Mouse (Mus musculus): ENCODE measurements around the gene Alox5. TPM values are rescaled to one million over a fixed set of nuclear protein-coding genes. Genes with fewer than 3 reads are reported as not detected.

Alox5 gene
- total RNA-seq, 4 experiments from 2014 or later, result 1.2 to 3.3 (median 1.8) TPM

DNA sequence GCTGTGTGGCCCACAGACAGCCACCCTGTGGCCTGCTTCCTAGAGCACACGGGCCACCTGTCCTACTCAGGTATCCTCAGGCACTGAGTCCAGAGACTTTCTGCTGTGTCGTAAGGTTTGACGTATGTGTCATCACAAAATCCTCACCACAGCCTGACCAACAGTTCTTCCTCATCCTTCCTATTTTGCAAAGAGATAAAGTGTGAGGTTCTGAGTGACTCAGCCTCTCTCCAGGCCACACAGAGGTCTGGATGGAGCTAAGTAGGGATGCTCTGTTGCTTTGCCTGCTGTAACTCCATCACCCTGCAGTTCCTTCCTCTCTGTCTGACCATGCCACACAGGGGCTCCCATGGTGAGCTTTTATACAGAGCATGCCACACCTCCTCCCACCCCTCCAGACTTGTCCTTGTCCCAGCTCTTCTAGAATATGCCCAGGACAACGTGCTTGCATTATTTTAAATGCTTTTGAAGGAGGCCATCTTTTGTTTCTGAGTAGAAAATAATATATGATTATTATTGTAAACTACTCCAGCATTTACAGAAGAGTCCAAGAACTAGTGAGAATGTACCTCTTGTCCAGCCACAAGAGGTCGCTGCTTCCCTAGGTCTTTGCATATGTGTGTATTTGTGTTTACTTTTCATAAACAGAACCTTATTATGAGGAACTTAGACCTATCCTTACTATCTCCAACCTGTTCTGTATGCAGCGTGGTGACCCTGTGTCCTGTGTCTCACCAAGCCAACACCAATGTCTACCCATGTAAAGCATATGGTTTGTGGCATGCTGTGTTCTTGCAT, 43.3 kb downstream of the Alox5 start:
- no peak for DNase-seq (ENCODE audit: low spot score in 2 of 2)

DNA sequence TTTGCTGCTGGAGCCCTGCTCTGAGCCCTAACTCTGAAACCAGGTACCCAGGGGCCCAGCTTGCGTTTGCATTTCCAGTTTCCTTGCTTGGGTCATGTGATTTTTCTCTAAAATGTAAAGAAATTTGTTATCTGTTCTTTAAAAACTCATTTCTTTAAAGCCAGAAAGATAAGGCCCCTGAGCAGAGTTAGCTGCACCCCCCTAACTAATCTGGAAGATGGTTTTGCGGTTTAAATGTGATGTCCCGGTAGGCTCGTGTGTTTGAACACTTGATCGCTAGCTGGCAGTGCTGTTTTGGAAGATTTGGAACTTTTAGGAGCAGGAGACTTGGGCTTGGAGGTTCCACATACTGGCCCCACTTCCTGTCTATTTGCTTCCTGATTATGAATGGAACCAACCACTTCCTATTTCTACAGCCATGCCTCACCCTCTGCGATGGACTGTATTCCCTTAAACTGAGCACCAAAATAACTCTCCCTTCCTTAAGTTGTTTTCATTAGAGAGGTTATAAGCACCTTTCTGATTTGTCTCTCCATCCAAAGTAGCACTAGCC, 44.9 kb downstream of the Alox5 start:
- no peak for DNase-seq (ENCODE audit: low spot score in 2 of 2)

DNA sequence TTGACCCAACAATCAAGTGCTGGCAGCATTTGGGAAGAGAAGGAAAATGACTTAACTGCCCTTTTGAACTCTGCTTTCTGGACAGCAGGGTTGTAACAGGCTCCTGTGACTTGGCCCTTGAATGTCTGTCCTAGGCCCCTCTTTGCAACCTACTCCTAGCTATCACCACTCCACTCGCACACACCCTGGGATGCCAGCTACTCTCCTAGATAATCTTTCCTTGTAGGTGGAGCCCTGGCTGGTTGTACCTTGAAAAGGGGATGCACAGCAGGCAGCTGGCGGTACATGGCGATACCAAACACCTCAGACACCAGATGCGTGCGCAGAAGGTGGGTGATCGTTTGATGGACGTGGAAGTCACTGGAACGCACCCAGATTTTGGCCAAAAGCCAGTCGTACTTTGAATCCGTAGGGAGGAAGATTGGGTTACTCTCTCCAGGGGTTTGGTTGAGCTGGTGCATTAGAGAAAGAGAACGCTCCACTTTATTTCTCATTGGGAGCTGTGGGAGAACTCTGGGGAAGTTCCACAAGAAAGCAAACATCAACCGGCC, 45.8 kb downstream of the Alox5 start:
- no peak for DNase-seq (ENCODE audit: low spot score in 2 of 2)

DNA sequence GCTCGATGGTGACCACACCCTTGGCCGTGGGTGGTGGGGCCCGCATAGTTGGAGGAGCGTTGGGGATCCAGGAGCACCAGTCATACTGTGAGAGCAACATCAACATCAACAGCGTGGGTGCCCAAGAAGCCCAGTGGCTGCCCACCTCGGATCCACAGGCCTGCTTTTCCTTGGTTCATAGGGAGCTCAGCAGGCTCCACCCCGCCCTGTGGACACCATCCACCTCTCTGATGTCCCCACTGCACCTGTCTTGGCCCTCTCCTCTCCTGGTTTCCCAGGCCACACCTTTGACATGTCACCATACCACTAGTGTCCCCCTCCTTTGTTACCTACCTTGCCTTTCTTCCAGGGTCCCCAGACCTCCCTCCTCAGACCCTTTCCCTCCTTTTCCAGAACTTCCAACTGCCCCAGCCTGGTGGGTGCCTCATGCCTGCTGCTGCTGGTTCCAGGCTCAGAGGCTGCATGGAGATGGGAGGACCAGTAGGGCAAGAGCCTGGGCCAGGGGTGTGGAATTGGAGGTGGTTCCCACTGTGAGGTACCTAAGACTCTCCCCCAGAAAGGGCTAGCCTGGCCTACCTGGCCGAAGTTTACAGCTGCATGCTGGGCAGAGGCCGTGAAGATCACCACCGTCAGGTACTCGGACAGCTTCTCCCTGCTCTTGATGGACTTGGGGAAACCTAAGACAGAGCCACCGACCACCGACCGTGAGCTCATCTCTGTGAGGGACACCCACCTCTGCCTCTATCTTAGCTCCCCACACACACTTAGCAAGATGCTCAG, 48.2 kb downstream of the Alox5 start:
- no peak for DNase-seq (ENCODE audit: low spot score in 2 of 2)

DNA sequence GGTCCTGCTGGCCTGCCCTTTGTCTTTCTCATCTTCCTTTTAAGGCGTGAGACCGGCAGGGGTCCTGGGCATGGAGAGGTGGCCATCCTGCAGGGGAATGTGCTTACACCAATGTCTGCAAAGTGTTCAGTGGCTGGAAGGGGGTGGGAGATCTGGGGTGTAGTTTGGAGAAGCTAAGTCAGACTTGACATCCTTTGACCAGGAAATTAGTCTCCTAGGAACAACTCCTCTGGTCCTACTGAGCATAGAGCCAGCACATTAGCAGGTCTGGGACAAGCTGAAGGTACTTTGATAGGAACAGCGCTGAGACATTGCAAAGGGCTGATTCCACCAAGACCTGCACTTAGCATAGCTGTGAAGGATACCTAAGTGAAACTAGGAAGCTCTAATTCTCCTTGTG, 49.3 kb downstream of the Alox5 start:
- no peak for DNase-seq (ENCODE audit: low spot score in 2 of 2)

DNA sequence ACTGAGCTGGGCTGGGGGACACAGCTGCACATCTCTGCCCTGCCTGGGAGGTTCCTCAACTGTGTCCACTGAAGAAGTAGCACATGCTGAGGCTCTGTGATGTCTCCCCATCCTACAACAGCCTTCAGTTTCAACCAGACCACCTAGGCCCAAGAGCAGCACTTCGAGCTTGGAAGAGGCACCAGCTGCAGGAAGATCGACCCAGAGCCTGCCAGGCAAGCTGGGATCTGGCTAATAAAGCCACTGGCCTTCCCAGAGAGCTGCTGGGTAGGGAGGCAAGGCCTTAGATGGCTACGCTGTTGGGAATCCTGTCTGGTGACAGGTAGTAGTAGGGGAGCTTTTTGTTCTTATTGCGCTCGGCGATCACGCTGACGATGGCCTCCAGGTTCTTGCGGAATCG, 50.5 kb downstream of the Alox5 start:
- no peak for DNase-seq (ENCODE audit: low spot score in 2 of 2)

DNA sequence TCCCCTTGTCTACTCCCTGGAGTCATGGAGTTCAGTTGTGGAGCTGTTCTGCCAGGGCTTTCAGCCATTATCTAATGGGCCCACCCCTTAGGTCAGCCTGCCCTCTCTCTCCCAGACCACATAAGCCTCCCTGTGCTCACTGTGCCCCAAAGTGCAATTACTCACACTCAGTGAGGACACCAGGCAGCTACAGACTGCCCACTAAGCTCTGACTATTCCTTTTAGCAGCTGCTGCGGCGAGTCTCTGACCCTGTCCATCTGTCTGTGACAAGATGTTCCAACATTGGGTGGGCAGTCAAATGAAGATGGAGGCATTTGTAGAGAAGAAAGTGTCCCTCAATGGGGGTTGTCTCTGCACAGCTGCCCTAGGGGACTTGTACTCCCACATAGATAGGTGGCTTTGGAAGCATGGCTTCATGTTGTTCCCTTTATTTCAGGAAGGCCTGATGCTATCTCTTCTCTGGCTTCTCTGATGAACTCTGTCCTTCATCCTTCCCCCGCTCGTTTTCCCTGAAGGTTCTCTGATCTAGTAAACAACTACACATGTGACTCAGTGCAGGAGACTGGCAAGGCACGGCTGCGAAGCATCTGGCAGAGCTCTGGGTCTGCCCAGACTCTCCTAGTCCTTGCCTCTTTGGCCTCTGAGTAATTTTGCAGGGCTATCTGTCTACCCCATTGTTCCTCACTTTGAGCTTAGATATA, 52.9 kb downstream of the Alox5 start:
- DNase-seq (ENCODE audit: low spot score in 2 of 2), result no peak

DNA sequence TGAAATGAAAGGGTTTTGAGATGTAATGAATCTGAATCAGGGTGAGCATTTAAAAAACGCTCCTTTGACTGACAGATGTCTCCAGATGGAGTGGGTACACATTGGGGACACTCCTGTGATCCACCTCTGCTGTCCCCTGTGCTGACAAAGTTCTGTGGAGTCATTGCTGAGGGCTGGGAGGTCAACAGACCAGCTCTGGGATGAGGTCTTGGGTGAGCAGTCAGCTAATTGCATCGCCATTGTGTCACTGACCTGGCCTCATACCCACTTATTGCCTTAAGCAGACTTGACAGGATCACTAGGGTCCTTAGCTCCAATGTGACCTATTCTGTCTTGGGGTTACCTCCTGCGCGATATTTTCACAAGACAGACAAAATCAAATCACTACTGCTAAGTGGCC, 53.8 kb downstream of the Alox5 start:
- no peak for DNase-seq (ENCODE audit: low spot score in 2 of 2)

DNA sequence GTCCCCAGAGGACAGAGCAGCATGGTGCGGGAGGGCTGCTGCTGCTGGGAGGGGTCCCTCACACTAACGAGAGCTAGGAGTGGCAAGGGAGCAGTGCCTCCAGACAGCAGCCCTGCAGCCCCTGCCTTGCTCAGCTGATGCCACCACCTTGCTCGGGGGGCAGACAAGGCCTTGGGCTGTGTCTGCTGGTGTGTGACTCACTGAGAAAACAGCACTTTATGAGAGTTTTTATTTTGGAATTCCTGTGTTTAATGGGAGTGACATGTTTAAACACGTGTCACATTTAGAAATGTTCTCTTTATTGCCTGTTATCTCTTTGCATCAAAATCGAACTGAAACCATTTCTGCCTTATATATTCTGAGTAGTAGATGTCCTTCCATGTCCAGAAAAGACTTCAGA, 54.3 kb downstream of the Alox5 start:
- DNase-seq (ENCODE audit: low spot score in 2 of 2), result no peak

DNA sequence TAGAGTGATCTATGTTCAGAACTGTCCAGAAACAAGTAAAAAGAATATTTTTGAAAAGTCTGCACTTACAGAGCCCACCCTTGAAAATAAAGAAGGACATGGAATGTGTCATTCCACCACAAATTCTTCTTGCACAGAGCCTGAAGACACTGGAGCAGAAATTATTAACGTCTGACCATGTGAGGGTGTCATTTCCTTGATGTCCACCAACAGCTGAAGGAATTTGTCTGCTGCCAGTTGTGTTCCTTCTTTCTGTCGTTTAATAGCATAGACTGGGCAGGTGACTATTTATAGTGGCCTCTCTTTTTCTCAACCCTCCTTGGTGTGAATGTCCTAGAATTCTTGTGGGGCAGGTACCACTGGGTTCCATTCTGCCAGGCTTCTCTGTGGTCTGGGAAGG, 54.8 kb downstream of the Alox5 start:
- no peak for DNase-seq (ENCODE audit: low spot score in 2 of 2)

DNA sequence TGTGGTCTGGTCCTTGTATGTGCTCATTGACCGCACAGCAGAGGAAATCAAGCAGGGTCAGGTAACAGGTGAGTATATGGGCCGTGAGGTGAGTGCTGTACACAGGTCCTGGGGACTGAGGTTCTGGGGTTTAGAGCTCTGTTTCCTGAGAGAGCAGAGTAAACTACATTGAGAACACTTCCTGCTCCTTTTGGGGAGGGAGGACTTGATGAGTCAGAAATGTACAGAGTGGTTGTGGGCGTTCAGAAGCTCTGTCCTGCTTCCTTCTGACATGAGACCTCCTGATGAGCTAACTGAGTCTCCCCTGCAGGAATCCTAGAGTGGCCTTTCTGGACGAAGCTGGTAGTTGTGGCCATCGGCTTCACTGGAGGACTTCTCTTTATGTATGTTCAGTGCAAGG, 55.3 kb downstream of the Alox5 start:
- no peak for DNase-seq (ENCODE audit: low spot score in 2 of 2)

DNA sequence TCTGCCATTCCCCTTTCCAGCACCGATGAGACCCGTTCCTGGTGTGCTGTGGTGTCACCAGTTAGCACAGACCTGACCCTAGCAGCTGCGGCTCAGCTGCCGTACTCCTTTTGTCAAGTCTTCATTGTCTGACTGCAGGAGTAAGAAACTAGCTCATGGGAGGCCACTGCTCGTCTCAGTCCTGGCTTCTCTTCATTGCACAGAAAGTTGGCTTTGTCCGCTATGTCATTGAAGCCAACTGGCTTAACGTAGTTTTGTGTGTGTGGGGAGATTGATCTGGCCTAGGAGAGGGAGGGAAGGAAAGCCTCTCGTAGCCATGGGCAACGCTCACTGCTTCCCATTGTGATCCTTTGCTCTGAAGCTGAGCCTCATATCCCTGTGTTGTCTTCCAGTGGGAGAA, 55.7 kb downstream of the Alox5 start:
- DNase-seq (ENCODE audit: low spot score in 2 of 2), result no peak

DNA sequence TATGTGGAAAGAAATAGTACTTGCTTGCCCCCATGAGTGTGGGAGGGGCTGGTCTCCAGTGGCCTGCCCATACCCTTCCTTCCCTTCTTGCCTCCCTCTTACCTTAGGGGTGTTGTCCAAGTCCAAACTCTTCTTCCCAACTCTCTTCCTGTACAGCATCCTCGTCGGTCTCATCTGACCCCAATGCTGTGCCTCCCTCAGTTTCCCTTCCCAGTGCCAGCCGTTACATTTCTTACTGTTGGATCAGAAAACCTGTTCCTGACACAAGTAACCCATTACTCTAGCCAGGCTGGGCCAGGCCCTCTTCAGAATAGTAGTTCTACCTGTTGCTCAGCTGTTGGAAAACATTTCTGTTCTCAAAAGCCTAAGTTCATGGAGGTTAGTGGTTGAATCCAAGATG, 58.6 kb downstream of the Alox5 start:
- no peak for DNase-seq (ENCODE audit: low spot score in 2 of 2)

DNA sequence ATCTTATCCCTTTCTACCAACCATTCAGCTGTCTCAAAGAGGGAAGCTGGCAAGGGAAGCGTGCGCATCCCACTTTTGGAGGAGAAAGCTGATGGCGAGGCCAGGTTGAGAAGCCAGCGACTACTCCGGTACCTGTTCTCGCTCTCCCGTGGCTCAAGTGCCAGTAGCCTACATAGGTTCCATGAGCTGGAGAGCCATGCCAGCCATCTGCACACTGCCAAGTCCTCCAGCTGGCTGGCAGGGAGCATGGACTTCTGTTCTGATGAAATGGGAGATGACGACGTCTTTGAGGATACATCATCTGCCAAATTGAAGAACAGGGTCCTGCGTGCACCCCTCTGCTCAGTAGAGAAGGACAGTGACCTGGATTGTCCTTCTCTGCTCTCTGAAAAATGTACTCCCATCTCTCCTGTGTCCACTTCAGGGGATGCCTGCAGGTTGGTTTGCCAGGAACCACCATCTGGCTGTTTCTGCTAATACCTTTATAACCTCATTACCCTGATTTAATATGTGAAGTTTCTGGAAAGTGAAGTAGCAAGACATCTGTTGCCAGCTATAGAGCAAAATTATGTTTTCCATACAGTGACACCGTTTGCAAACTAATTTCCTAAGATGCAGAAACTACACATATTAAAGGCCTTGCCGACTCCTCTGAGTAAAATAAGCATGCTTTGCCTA, 59.1 kb downstream of the Alox5 start:
- no peak for DNase-seq (ENCODE audit: low spot score in 2 of 2)

DNA sequence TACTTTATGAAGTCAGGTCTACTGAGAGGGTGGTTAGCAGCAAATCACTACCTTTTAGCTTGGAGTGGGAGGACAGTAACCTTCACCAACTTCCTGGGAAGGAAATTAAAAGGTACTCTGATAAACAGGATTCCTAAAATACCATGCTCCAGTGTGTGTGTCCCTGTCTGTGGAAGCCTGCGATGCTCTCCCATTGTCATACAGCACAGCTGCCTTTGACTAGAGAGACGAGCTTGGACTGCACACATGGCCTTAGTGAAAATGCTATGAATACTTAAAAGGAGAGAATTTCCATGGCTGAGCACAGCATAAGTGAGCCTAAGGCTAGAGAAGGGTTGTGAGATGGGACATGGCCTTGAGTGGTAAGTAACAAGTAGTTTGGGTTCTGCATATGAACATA, 62.8 kb downstream of the Alox5 start:
- DNase-seq (ENCODE audit: low spot score in 2 of 2), result no peak

DNA sequence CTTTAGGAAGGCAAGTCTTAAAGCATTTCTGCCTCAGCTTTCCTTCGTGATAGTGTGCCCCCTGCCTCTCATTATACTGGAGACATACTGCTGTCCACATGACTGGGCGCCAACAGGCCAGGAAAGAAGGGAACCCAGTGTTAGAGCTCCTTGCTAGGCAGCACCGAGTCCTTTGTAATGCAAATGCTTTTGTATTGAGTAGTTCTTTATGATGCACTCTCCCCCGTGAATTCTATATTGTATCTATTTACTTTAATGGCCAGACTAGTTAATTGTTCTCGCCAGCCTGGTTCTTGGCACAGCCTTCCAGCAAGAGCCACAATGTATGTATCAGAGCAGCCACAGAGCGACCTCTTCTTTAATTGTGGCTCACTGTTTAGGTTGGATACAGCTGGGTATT, 63.4 kb downstream of the Alox5 start:
- DNase-seq (ENCODE audit: low spot score in 2 of 2), result no peak

DNA sequence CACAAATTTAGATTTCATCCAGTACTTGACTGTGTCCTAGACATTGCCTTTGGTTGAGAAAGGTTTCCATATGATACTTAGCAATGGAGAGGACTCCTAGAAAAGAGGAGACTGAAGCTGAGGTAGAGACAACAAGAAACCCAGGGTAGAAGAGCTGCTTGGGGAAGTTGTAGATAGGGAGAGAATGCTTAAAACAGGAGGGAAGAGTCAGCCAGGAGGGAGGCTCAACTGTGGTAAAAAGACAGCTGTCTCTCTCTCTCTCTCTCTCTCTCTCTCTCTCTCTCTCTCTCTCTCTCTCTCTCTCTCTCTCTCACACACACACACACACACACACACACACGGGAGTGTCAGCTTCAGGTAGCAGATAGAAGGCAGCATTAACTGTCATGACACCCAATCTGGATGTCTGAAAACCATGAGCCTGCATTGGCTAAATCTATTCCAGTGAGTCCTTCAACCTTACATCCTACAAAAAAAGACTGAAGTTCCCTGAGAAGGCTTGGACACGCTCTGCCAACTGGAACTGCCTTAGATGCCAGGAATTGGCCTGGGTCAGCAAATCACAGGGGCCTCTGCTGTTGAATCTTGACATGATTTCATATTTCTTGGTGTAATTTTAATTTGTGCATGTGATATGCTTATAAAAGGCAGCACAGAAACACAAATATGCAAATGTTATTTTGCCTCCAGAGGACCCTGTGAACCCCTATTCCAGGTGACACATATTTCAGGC, 65.9 kb downstream of the Alox5 start:
- DNase-seq (ENCODE audit: low spot score in 2 of 2), result no peak

DNA sequence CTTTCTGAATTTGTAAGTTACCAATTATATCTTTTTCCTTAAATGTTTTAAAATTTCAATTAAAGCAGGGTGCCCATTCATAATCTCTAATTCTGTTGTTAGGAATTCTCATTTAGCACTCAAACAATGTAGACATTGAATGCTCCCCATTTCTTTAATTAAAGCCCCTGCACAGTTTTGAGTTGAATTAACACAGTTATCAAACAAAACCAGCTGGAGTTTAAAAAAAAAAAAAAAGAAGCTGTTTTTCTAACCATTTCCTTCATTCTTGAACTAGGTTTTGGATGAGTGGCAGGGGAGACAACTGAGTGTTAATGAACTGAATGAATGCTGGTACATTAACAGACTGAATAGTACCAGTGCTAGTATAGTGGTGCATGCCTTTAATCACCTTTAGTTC, 71.5 kb downstream of the Alox5 start:
- no peak for DNase-seq (ENCODE audit: low spot score in 2 of 2)

DNA sequence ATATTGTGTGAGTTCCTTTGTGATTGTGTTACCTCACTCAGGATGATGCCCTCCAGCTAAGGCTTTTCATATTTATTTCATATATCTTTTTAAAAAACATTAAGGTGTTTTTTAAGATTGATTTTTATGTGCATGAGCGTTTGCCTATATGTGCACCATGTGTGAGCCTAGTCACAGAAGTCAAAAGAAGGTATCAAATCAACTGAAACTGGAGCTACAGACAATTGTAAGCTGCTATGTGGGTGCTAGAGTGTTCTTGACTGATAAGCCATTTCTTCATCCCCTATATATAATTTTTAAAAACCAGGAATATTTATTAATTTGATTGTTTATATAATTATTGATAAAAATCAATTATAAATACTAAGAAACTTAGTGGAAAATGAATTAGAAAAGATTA, 72.9 kb downstream of the Alox5 start:
- no peak for DNase-seq (ENCODE audit: low spot score in 2 of 2)

DNA sequence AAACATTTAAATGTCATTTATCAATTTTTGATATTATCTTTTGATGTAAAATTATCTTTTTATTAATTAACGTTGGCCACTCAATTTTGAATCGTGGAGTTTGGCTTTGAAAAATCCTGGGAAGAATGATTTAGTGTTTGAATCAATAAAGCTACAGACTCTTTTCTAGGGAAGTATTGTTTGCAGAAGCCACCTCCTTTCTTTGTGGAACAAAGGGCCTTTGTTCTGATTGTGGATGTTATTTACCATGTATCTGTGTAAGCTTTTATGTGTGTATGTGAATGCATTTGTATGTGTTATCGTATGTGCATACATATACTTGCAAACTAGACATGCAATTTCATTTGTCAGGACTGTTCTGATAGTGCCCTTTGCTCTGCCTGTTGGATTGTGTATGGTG, 74.5 kb downstream of the Alox5 start:
- DNase-seq (ENCODE audit: low spot score in 2 of 2), result no peak

DNA sequence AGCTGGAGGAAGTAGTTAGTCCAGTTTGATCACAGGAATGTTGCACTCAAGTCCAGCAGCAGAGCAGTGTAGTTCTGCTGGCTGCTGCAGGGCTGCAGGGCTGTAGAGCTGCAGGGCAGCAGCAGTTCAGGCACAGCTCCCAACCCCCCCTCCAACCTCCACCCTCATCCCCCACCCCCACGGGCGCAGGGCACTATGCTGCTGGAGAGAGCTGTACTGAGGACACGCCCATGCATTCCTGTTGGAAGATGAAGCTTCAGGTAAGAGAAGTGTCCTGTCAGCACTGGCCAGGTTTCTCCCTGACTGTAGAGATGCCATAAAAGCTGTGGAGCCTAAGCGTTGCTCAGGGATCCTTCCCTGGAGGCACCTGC, 74.9 kb downstream of the Alox5 start:
- DNase-seq (ENCODE audit: low spot score in 2 of 2), result no peak
